Mouse (Mus musculus) cerebellum, adult 11-12 months (tissue): ENCODE data around the gene Tex33.
A peak's percentile ranks its signal among the peaks of the same experiment; 100 is the strongest.
"Not testable (repeated sequence)": the region's sequence is repeated elsewhere in the genome, so short reads cannot be mapped to it uniquely, and the experiment has no call there.

ENCODE experiments used
- DNase-seq: peaks from one replicate; pipeline ENCODE4 v3.0.0; 2022

The Tex33 gene

GRCm38 (mm10) chr15:78372796-78373195, 22.9 kb downstream of the Tex33 start:
- DNase-seq: no peak

- DNase-seq: peak; percentile 31
Observed at GRCm38 (mm10) chr15:78369641-78370040, 26.1 kb downstream of the Tex33 start.

- DNase-seq: no peak
Observed at GRCm38 (mm10) chr15:78368926-78369346, 26.8 kb downstream of the Tex33 start.

- no peak for DNase-seq
Observed at GRCm38 (mm10) chr15:78367811-78368210, 27.9 kb downstream of the Tex33 start.

GRCm38 (mm10) chr15:78366875-78367274, 28.8 kb downstream of the Tex33 start:
- no peak for DNase-seq

- no peak for DNase-seq
Observed at GRCm38 (mm10) chr15:78365916-78366315, 29.8 kb downstream of the Tex33 start.

GRCm38 (mm10) chr15:78355548-78355947, 40.2 kb downstream of the Tex33 start:
- no peak for DNase-seq

GRCm38 (mm10) chr15:78354958-78355357, 40.8 kb downstream of the Tex33 start:
- no peak for DNase-seq

- no peak for DNase-seq
Observed at GRCm38 (mm10) chr15:78351586-78352165, 44.0 kb downstream of the Tex33 start.

GRCm38 (mm10) chr15:78344567-78344966, 51.1 kb downstream of the Tex33 start:
- DNase-seq: no peak

GRCm38 (mm10) chr15:78343683-78344082, 52.0 kb downstream of the Tex33 start:
- DNase-seq: no peak

GRCm38 (mm10) chr15:78340919-78341318, 54.8 kb downstream of the Tex33 start:
- not testable (repeated sequence) for DNase-seq

- DNase-seq: peak; percentile 32
Observed at GRCm38 (mm10) chr15:78339627-78340423, 55.9 kb downstream of the Tex33 start.

GRCm38 (mm10) chr15:78334380-78334779, 61.3 kb downstream of the Tex33 start:
- no peak for DNase-seq

GRCm38 (mm10) chr15:78332981-78333380, 62.7 kb downstream of the Tex33 start:
- DNase-seq: no peak

GRCm38 (mm10) chr15:78331523-78332340, 64.0 kb downstream of the Tex33 start:
- DNase-seq: no peak

- DNase-seq: no peak
Observed at GRCm38 (mm10) chr15:78330706-78331105, 65.0 kb downstream of the Tex33 start.

GRCm38 (mm10) chr15:78329972-78330371, 65.7 kb downstream of the Tex33 start:
- not testable (repeated sequence) for DNase-seq

GRCm38 (mm10) chr15:78328520-78329097, 67.1 kb downstream of the Tex33 start:
- DNase-seq: no peak
